Mouse (Mus musculus) stomach, postnatal 0 days (tissue): Measurements from ENCODE around the gene Olfr1414. TPM values are rescaled to one million over a fixed set of nuclear protein-coding genes. Genes with fewer than 3 reads are reported as not detected.
"Not testable (repeated sequence)": the region's sequence is repeated elsewhere in the genome, so short reads cannot be mapped to it uniquely, and the experiment has no call there.

Experiments
- ATAC-seq: fragments of 200-750 bp; cut with Nextera tagmentation; 2 replicates; pipeline ENCODE4 v1.8.0; 2017; ENCODE audit not compliant: low FRiP score, low TSS enrichment
- DNase-seq: peaks from one replicate; pipeline ENCODE4 v3.0.0-alpha.2; 2016; ENCODE audit warnings: low spot score
- H3K27ac ChIP-seq: fragments of 300-500 bp; sonication (generic); replicated peaks from 2 replicates; pipeline ENCODE4 v1.5.1; 2014; ENCODE audit warnings: mild to moderate bottlenecking, control low read depth
- H3K27me3 ChIP-seq: fragments of 300-500 bp; sonication (generic); 2 replicates; pipeline ENCODE4 v1.6.1; 2014; ENCODE audit warnings: low read length; ENCODE audit not compliant: control insufficient read depth, insufficient read depth
- H3K36me3 ChIP-seq: fragments of 300-500 bp; sonication (generic); 2 replicates; pipeline ENCODE4 v1.6.1; 2014; ENCODE audit warnings: low read length, mixed read lengths; ENCODE audit not compliant: control insufficient read depth, insufficient read depth
- H3K4me1 ChIP-seq: fragments of 300-500 bp; sonication (generic); replicated peaks from 2 replicates; pipeline ENCODE4 v1.6.1; 2014; ENCODE audit warnings: antibody characterized with exemption; ENCODE audit not compliant: control insufficient read depth, insufficient read depth
- H3K4me2 ChIP-seq: fragments of 300-500 bp; sonication (generic); replicated peaks from 2 replicates; pipeline ENCODE4 v1.6.1; 2014; ENCODE audit warnings: low read depth, mild to moderate bottlenecking, control low read depth, moderate library complexity
- H3K4me3 ChIP-seq: fragments of 300-500 bp; sonication (generic); 2 replicates; pipeline ENCODE4 v1.5.1; 2014; ENCODE audit warnings: low read depth, low read length, control low read depth
- H3K9ac ChIP-seq: fragments of 300-500 bp; sonication (generic); 2 replicates; pipeline ENCODE4 v1.6.1; 2014; ENCODE audit warnings: mild to moderate bottlenecking, low read length, control low read depth, mixed read lengths
- H3K9me3 ChIP-seq: fragments of 300-500 bp; sonication (generic); 2 replicates; pipeline ENCODE4 v1.6.1; 2016; ENCODE audit warnings: low read length; ENCODE audit not compliant: control insufficient read depth
- CTCF ChIP-seq: IDR thresholded peaks from 2 replicates; pipeline ENCODE4 v1.5.1; 2016; ENCODE audit warnings: antibody characterized with exemption, low read depth, mild to moderate bottlenecking, moderate library complexity
- EP300 ChIP-seq: optimal IDR thresholded peaks from 2 replicates; pipeline ENCODE3; 2016; ENCODE audit warnings: antibody characterized with exemption
- WGBS: fragments of 180-500 bp; shearing (Covaris S2); extraction: QIAGEN DNeasy Blood & Tissue Kit; methylation state at CpG from one replicate; pipeline ENCODE4 v1.1.7; 2014; 5-methylcytosine and 5-hydroxymethylcytosine counted together
- polyA plus RNA-seq: library from polyadenylated mRNA; unstranded; fragments of >200 nt; fragmentation: Nextera tagmentation; extraction: Ambion mirVana; gene quantifications from 2 replicates; pipeline ENCODE4 v1.2.1, GENCODE M21; 2015

Gene Olfr1414
- polyA plus RNA-seq, 1 experiment from 2014 or later, result not detected

GRCm38 (mm10) chr1:92519046-92519445 is 585 bp upstream of the Olfr1414 start:
- Histone ChIP-seq H3K27ac (no peak overlapping the region), H3K27me3 (no peaks in the 10 kb centered on the region), H3K9ac (no peak overlapping the region), H3K4me3 (no peak overlapping the region), H3K9me3 (no peaks in the 10 kb centered on the region), H3K4me2 (no peak overlapping the region), H3K4me1 (no peaks in the 10 kb centered on the region), H3K36me3 (no peaks in the 10 kb centered on the region)
- ATAC-seq (no peak), DNase-seq (no peak)
- WGBS, result 81% methylated on average over 6 of the region's 6 CpGs
- no peak for TF ChIP-seq EP300
- no peak for TF ChIP-seq CTCF

- Histone ChIP-seq H3K9ac (no peak overlapping the region), H3K27ac (no peak overlapping the region), H3K4me2 (no peak overlapping the region), H3K27me3 (no peaks in the 10 kb centered on the region), H3K4me1 (no peaks in the 10 kb centered on the region), H3K36me3 (no peaks in the 10 kb centered on the region), H3K4me3 (no peak overlapping the region), H3K9me3 (no peaks in the 10 kb centered on the region)
- no peak for DNase-seq
- no peak for ATAC-seq
- TF ChIP-seq EP300 (no peak), CTCF (no peak)
- WGBS, result 69% methylated on average over 11 of the region's 11 CpGs
These were observed 3.1 kb downstream of the Olfr1414 start for GRCm38 (mm10) chr1:92515390-92515789.

- 88% methylated on average over 4 of the region's 5 CpGs for WGBS
- not testable (repeated sequence) for H3K27me3 ChIP-seq
These were observed 6.8 kb downstream of the Olfr1414 start for GRCm38 (mm10) chr1:92511646-92512045.

GRCm38 (mm10) chr1:92496001-92496400 is 22.5 kb downstream of the Olfr1414 start, which contains the start of gene Olfr1415:
Gene Olfr1415 (minus strand): TSS chr1:92496101.
- TF ChIP-seq EP300, result no peak
- TF ChIP-seq CTCF, result no peak
- no peak for ATAC-seq
- H3K9me3 ChIP-seq, result no peaks in the 10 kb centered on the region
- 88% methylated on average over 2 of the region's 2 CpGs for WGBS
- no peak within 1 kb of the TSS for H3K4me3 ChIP-seq
- DNase-seq, result no peak
- no peak within 1 kb of the TSS for H3K9ac ChIP-seq
- H3K4me1 ChIP-seq, result no peaks in the 10 kb centered on the region
- no peaks in the 10 kb centered on the region for H3K36me3 ChIP-seq
- no peak within 1 kb of the TSS for H3K27ac ChIP-seq
- H3K4me2 ChIP-seq, result no peak within 1 kb of the TSS
- no peaks in the 10 kb centered on the region for H3K27me3 ChIP-seq

More at GRCm38 (mm10) chr1:92511646-92512045, 6.8 kb downstream of the Olfr1414 start:
- H3K4me3 ChIP-seq, H3K9ac ChIP-seq, H3K4me2 ChIP-seq, H3K36me3 ChIP-seq, DNase-seq, H3K9me3 ChIP-seq, H3K4me1 ChIP-seq, H3K27ac ChIP-seq, ATAC-seq: not testable (repeated sequence)

GRCm38 (mm10) chr1:92485013-92485412 is 33.4 kb downstream of the Olfr1414 start, which contains the start of gene Olfr1416:
Gene Olfr1416 (minus strand): TSS chr1:92485113.
- H3K9me3 ChIP-seq, result no peaks in the 10 kb centered on the region
- DNase-seq, result no peak
- H3K9ac ChIP-seq, result no peak within 1 kb of the TSS
- H3K4me2 ChIP-seq, result no peak within 1 kb of the TSS
- no peaks in the 10 kb centered on the region for H3K36me3 ChIP-seq
- no peak for TF ChIP-seq CTCF
- TF ChIP-seq EP300, result no peak
- no peaks in the 10 kb centered on the region for H3K27me3 ChIP-seq
- H3K4me1 ChIP-seq, result no peaks in the 10 kb centered on the region
- H3K27ac ChIP-seq, result no peak within 1 kb of the TSS
- no peak within 1 kb of the TSS for H3K4me3 ChIP-seq
- no peak for ATAC-seq

- DNase-seq, result no peak
- Histone ChIP-seq H3K4me3 (peak overlapping the region; percentile 96), H3K27me3 (no peaks in the 10 kb centered on the region), H3K9ac (peak overlapping the region; percentile 71), H3K4me1 (0 out of 2 replicates have a peak, but pooled peaks cover 2% of the 10 kb centered on the region), H3K36me3 (peaks cover 3% of the 10 kb centered on the region; the same call in 1 of the 2 replicates), H3K9me3 (no peaks in the 10 kb centered on the region), H3K4me2 (peak overlapping the region; percentile 95), H3K27ac (peak overlapping the region; percentile 83)
- peak; percentile 73 for ATAC-seq
- no peak for TF ChIP-seq EP300
- no peak for TF ChIP-seq CTCF
- 5% methylated on average over 10 of the region's 10 CpGs for WGBS
These were observed 44.3 kb downstream of the Olfr1414 start for GRCm38 (mm10) chr1:92474066-92474578.
